Mouse (Mus musculus): ENCODE measurements at regions not wholly inside any gene's neighbourhood (a gene's known extent, or its start where the extent isn't known, plus 50 kb on each side); places are given as distances from the start of the nearest gene placed in this dataset.
A peak's percentile ranks its signal among the peaks of the same experiment; 100 is the strongest.
"Not testable (repeated sequence)": the region's sequence is repeated elsewhere in the genome, so short reads cannot be mapped to it uniquely, and the experiment has no call there.

- H3K4me1 ChIP-seq (replicated peaks; ENCODE audit: insufficient read depth, low read length) = no peaks in the 10 kb centered on the region
- no peak overlapping the region for H3K4me3 ChIP-seq (replicated peaks; ENCODE audit: low read depth, low read length)
- no peak overlapping the region for H3K9ac ChIP-seq (ENCODE audit: low read depth, low read length)
- no peak for ATAC-seq (replicated peaks; ENCODE audit: low FRiP score, low read depth)
- WGBS = 92% methylated on average over 6 of the region's 6 CpGs
- no peak overlapping the region for H3K27ac ChIP-seq
- no peaks in the 10 kb centered on the region for H3K36me3 ChIP-seq (ENCODE audit: insufficient read depth, low read length)
- no peak for DNase-seq (ENCODE audit: low spot score)
- no peaks in the 10 kb centered on the region for H3K9me3 ChIP-seq (replicated peaks; ENCODE audit: low read length)
- no peak overlapping the region for H3K4me2 ChIP-seq (ENCODE audit: low read length)
- H3K27me3 ChIP-seq (ENCODE audit: insufficient read depth, low read length) = no peaks in the 10 kb centered on the region
- TF ChIP-seq CTCF (IDR thresholded peaks at IDR 0.05; ENCODE audit: low read depth) = no peak
Observed at GRCm38 (mm10) chr1:30564757-30565156, 309.0 kb downstream of the Phf3 start.

GRCm38 (mm10) chr1:30548761-30549160, 325.0 kb downstream of the Phf3 start:
- H3K27me3 ChIP-seq (ENCODE audit: insufficient read depth, low read length); DNase-seq (ENCODE audit: low spot score); H3K9ac ChIP-seq (ENCODE audit: low read depth, low read length); H3K27ac ChIP-seq; H3K36me3 ChIP-seq (ENCODE audit: insufficient read depth, low read length); H3K9me3 ChIP-seq (replicated peaks; ENCODE audit: low read length); H3K4me2 ChIP-seq (ENCODE audit: low read length); H3K4me3 ChIP-seq (replicated peaks; ENCODE audit: low read depth, low read length); H3K4me1 ChIP-seq (replicated peaks; ENCODE audit: insufficient read depth, low read length); ATAC-seq (replicated peaks; ENCODE audit: low FRiP score, low read depth): not testable (repeated sequence)
- WGBS = 36% methylated on average over 4 of the region's 4 CpGs

- Histone ChIP-seq H3K27me3 (ENCODE audit: insufficient read depth, low read length) (no peaks in the 10 kb centered on the region), H3K4me1 (replicated peaks; ENCODE audit: insufficient read depth, low read length) (no peaks in the 10 kb centered on the region), H3K9ac (ENCODE audit: low read depth, low read length) (no peak overlapping the region), H3K4me3 (replicated peaks; ENCODE audit: low read depth, low read length) (no peak overlapping the region), H3K9me3 (replicated peaks; ENCODE audit: low read length) (no peaks in the 10 kb centered on the region), H3K4me2 (ENCODE audit: low read length) (peak overlapping the region; percentile 19), H3K36me3 (ENCODE audit: insufficient read depth, low read length) (no peaks in the 10 kb centered on the region), H3K27ac (no peak overlapping the region)
- DNase-seq (ENCODE audit: low spot score) (peak; percentile 68), ATAC-seq (replicated peaks; ENCODE audit: low FRiP score, low read depth) (peak; percentile 87)
- 52% methylated on average over 13 of the region's 13 CpGs for WGBS
- TF ChIP-seq CTCF (IDR thresholded peaks at IDR 0.05; ENCODE audit: low read depth) = no peak
Observed at GRCm38 (mm10) chr1:30540088-30540698, 333.5 kb downstream of the Phf3 start.

GRCm38 (mm10) chr1:30536989-30537975, 336.4 kb downstream of the Phf3 start:
- H3K27ac ChIP-seq = no peak overlapping the region
- no peak for ATAC-seq (replicated peaks; ENCODE audit: low FRiP score, low read depth)
- H3K4me3 ChIP-seq (replicated peaks; ENCODE audit: low read depth, low read length) = no peak overlapping the region
- no peak overlapping the region for H3K4me2 ChIP-seq (ENCODE audit: low read length)
- no peaks in the 10 kb centered on the region for H3K4me1 ChIP-seq (replicated peaks; ENCODE audit: insufficient read depth, low read length)
- H3K27me3 ChIP-seq (ENCODE audit: insufficient read depth, low read length) = no peaks in the 10 kb centered on the region
- H3K9ac ChIP-seq (ENCODE audit: low read depth, low read length) = no peak overlapping the region
- TF ChIP-seq CTCF (IDR thresholded peaks at IDR 0.05; ENCODE audit: low read depth) = no peak
- no peak for DNase-seq (ENCODE audit: low spot score)
- 24% methylated on average over 11 of the region's 11 CpGs for WGBS
- H3K9me3 ChIP-seq (replicated peaks; ENCODE audit: low read length) = no peaks in the 10 kb centered on the region
- H3K36me3 ChIP-seq (ENCODE audit: insufficient read depth, low read length) = no peaks in the 10 kb centered on the region

- no peaks in the 10 kb centered on the region for H3K9me3 ChIP-seq (replicated peaks; ENCODE audit: low read length)
- WGBS = 33% methylated on average over 3 of the region's 3 CpGs
- no peaks in the 10 kb centered on the region for H3K36me3 ChIP-seq (ENCODE audit: insufficient read depth, low read length)
- ATAC-seq (replicated peaks; ENCODE audit: low FRiP score, low read depth) (no peak), DNase-seq (ENCODE audit: low spot score) (no peak)
- H3K4me3 ChIP-seq (replicated peaks; ENCODE audit: low read depth, low read length) = no peak overlapping the region
- TF ChIP-seq CTCF (IDR thresholded peaks at IDR 0.05; ENCODE audit: low read depth) = no peak
- H3K27me3 ChIP-seq (ENCODE audit: insufficient read depth, low read length) = no peaks in the 10 kb centered on the region
- H3K9ac ChIP-seq (ENCODE audit: low read depth, low read length) = no peak overlapping the region
- no peak overlapping the region for H3K27ac ChIP-seq
- H3K4me2 ChIP-seq (ENCODE audit: low read length) = no peak overlapping the region
- H3K4me1 ChIP-seq (replicated peaks; ENCODE audit: insufficient read depth, low read length) = no peaks in the 10 kb centered on the region
Observed at GRCm38 (mm10) chr1:30517348-30517747, 356.4 kb downstream of the Phf3 start.

- Histone ChIP-seq H3K9me3 (replicated peaks; ENCODE audit: low read length) (no peaks in the 10 kb centered on the region), H3K27me3 (ENCODE audit: insufficient read depth, low read length) (no peaks in the 10 kb centered on the region), H3K36me3 (ENCODE audit: insufficient read depth, low read length) (no peaks in the 10 kb centered on the region), H3K9ac (ENCODE audit: low read depth, low read length) (no peak overlapping the region), H3K4me2 (ENCODE audit: low read length) (no peak overlapping the region), H3K4me3 (replicated peaks; ENCODE audit: low read depth, low read length) (no peak overlapping the region), H3K4me1 (replicated peaks; ENCODE audit: insufficient read depth, low read length) (no peaks in the 10 kb centered on the region), H3K27ac (no peak overlapping the region)
- ATAC-seq (replicated peaks; ENCODE audit: low FRiP score, low read depth) (no peak), DNase-seq (ENCODE audit: low spot score) (no peak)
- no peak for TF ChIP-seq CTCF (IDR thresholded peaks at IDR 0.05; ENCODE audit: low read depth)
- WGBS = 91% methylated on average over 6 of the region's 6 CpGs
Observed at GRCm38 (mm10) chr1:30515846-30516245, 357.9 kb downstream of the Phf3 start.
